Mouse (Mus musculus) adrenal gland, adult 8-10 months (tissue): ENCODE measurements around the gene Herc2. TPM values are rescaled to one million over a fixed set of nuclear protein-coding genes. Genes with fewer than 3 reads are reported as not detected.
A peak's percentile ranks its signal among the peaks of the same experiment; 100 is the strongest.

ENCODE experiments used
- DNase-seq: peaks from one replicate; pipeline ENCODE4 v3.0.0; 2022
- total RNA-seq, 4 experiments: library from RNA; stranded (reverse); gene quantifications; 2 replicates each; pipeline ENCODE4 v1.2.4; 2022

Herc2 gene
- total RNA-seq, 4 experiments from 2014 or later: 67.5 to 85.6 (median 76.3) TPM

DNA sequence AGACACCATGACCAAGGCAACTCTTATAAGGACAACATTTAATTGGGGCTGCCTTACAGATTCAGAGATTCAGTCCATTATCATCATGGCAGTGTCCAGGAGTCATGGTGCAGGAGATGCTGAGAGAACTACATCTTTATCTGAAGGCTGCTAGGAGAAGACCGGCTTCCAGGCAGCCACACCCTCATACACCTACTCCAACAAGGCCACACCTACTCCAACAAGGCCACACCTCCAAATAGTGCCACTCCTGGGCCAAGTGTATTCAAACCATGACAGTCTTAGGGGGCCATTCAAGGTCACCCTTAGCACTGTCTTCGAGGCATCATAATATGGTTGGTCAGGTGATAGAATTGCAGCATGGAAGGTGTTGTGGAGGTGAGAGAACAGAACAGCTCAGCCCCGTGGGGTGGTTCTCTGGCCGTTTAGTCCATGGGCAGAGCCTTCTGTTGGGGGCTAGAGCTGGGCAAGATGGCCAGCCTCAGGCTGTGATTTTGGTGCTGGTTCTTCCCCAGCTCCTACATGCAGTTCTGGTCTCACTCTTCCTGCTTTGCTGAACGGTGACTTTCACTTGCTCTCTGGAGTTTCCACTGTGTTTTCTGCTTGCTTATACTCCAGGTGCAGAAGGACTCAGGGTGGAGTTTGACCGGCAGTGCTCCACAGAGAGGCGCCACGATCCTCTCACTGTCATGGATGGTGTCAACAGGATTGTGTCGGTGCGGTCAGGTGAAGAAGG, 151.7 kb downstream of the Herc2 start:
- no peak for DNase-seq

DNA sequence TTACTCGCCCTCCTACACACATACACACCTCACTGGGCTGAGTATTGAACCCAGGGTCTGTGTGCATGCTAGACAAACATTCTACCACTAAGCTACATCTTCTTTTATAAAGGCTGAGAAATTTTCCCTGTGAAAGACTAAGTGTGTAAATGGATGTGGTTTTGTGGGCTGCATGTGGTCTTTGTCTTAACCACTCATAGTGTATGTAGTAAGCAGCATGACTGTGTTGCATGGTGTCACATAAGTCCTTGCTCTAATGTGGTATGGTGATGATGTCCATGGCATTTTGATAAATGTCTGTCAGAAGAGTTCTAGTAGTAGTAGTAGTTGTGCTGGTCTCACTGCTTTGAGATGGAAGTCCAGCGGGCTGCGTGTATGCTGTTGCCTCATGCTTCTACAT, 152.8 kb downstream of the Herc2 start:
- DNase-seq: no peak

GRCm38 (mm10) chr7:56203286-56203685, 153.3 kb downstream of the Herc2 start:
- no peak for DNase-seq

DNA sequence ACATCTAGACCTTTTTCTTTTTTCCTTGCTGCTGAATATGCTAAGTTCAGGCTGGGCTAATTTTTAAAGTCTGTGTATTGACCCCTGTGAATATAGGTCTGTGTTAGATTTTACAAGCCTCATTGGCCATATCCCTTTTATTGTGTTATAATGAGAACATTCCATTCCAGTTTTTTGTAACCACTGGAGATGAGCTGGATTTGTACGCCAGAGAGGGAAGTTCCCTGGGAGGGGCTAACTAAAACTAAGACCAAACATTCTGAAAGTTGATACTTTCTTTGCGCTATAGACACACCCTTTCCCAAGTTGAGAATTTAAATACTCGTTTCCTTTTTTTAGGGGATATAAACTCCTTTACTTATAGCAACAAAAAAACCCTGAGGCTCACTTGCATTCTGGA, 154.9 kb downstream of the Herc2 start:
- DNase-seq: no peak

- DNase-seq: no peak
Measured at GRCm38 (mm10) chr7:56220811-56221210, 170.8 kb downstream of the Herc2 start.

GRCm38 (mm10) chr7:56235794-56236423, 185.9 kb downstream of the Herc2 start:
- DNase-seq: no peak

GRCm38 (mm10) chr7:56236617-56237016, 186.6 kb downstream of the Herc2 start:
- DNase-seq: no peak

DNA sequence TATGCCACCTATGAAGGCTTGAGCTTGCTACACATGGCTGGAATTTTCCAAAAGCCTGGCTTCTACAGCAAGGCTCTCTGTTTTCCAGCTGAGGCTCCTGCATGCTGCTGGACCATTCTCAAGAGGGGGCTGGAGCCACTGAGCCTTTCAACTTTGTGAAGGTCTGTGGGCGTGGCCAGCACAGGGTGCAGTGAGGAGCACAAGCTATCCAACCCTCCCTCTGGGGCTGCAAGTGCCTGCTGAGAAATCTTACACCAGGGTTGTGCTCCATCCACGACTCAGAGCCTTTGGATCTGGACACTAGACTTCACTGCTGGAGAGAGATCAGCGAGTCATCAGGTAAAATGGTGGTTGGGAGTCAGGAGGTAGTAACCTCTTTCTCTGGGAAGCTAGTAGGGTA, 189.5 kb downstream of the Herc2 start, which contains the start of gene Oca2:
TSS of gene Oca2 (plus strand) at position 218 of the 400 bp plus-strand sequence.
- DNase-seq: peak; percentile 24

DNA sequence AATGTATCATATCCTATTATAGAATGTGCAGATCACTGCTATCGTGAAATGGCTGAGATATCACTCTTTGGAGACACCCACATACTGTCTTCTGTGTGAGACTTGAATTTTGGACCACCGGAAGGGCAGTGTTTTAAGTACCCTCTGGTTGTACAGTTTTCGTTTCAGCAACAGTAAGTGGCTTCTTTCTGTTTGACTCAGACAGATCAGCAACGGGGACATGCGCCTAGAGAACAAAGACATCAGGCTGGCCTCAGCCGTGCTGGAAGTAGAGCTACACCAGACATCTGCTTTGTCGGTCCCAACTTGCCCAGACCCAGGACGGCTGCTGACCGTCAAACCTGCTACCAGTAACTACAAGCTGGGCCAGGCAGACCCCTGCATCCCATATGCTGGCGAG, 204.6 kb downstream of the Herc2 start:
- no peak for DNase-seq

DNA sequence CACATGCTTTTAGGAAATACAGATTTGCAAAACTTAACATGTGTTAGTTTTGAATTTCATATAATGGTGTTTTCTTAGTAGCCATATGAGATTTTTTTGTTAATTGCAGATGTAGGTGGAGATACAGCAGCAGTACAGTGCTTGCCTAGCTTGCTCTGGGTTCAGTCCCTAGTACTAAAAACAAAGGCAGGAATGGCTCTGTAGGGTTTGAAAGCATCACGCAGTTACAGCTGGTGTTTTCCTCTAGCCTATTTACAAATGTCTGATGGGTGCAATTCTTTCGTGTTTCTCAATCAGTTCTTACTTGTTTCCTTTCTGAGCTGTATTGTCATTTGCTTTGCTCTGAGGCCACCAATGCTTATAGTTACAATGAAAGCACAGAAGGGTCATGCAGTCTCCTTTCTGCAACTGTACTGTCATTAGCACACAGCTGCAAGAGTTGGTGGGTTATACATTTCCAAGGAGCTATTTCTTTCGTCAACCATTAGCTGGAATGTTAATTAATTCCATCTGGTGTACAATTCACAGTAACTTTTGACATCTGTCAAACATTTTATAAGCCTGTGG, 208.0 kb downstream of the Herc2 start:
- DNase-seq: no peak

- no peak for DNase-seq
Measured at GRCm38 (mm10) chr7:56277506-56277905, 227.5 kb downstream of the Herc2 start.

Other genes with a start within 250 kb of the Herc2 start
- gene Cyfip1, start 208.5 kb upstream of the Herc2 start, total RNA-seq: 10 to 100 TPM; 76.0 to 93.3 (median 80.9) TPM
- 10 to 100 TPM; 49.1 to 66.3 (median 54.7) TPM for gene Nipa2, start 87.7 kb upstream of the Herc2 start, total RNA-seq
- gene Nipa1, start 30.2 kb upstream of the Herc2 start, total RNA-seq: 10 to 100 TPM; 11.3 to 14.1 (median 12.3) TPM
- 1 to 10 TPM; 4.5 to 7.6 (median 6.2) TPM for gene Oca2, start 189.6 kb downstream of the Herc2 start, total RNA-seq